Mouse (Mus musculus) stomach, embryonic 15.5 days (tissue): ENCODE measurements at regions not wholly inside any gene's neighbourhood (a gene's known extent, or its start where the extent isn't known, plus 50 kb on each side); places are given as distances from the start of the nearest gene placed in this dataset.

Source experiments
- ATAC-seq: fragments of 200-750 bp; cut with Nextera tagmentation; 2 replicates; pipeline ENCODE4 v1.8.0; 2017; ENCODE audit warnings: low read depth, moderate number of reproducible peaks, moderate TSS enrichment; ENCODE audit not compliant: insufficient read depth, low FRiP score
- H3K27ac ChIP-seq: fragments of 300-500 bp; sonication (generic); 2 replicates; pipeline ENCODE4 v1.5.1; 2015; ENCODE audit warnings: mild to moderate bottlenecking, inconsistent platforms
- H3K27me3 ChIP-seq: fragments of 300-500 bp; sonication (generic); replicated peaks from 2 replicates; pipeline ENCODE4 v1.6.1; 2015; ENCODE audit warnings: inconsistent platforms
- H3K36me3 ChIP-seq: fragments of 300-500 bp; sonication (generic); 2 replicates; pipeline ENCODE4 v1.6.1; 2015; ENCODE audit warnings: inconsistent platforms
- H3K4me1 ChIP-seq: fragments of 300-500 bp; sonication (generic); 2 replicates; pipeline ENCODE4 v1.6.1; 2015; ENCODE audit warnings: inconsistent platforms
- H3K4me2 ChIP-seq: fragments of 300-500 bp; sonication (generic); 2 replicates; pipeline ENCODE4 v1.6.1; 2015; ENCODE audit warnings: mild to moderate bottlenecking, inconsistent platforms
- H3K4me3 ChIP-seq: fragments of 300-500 bp; sonication (generic); replicated peaks from 2 replicates; pipeline ENCODE4 v1.5.1; 2015; ENCODE audit warnings: inconsistent platforms
- H3K9ac ChIP-seq: fragments of 300-500 bp; sonication (generic); 2 replicates; pipeline ENCODE4 v1.6.1; 2015; ENCODE audit warnings: inconsistent platforms
- H3K9me3 ChIP-seq: fragments of 300-500 bp; sonication (generic); 2 replicates; pipeline ENCODE4 v1.6.1; 2016; ENCODE audit warnings: inconsistent platforms
- WGBS: fragments of 180-500 bp; shearing (Covaris S2); methylation state at CpG from one replicate; pipeline ENCODE4 v1.1.7; 2015; 5-methylcytosine and 5-hydroxymethylcytosine counted together

GRCm38 (mm10) chr16:30652692-30653091, 53.2 kb downstream of the Fam43a start:
- Histone ChIP-seq H3K36me3 (no peaks in the 10 kb centered on the region), H3K9me3 (no peaks in the 10 kb centered on the region), H3K4me3 (no peak overlapping the region), H3K27ac (no peak overlapping the region), H3K4me1 (0 out of 2 replicates have a peak, but pooled peaks cover 3% of the 10 kb centered on the region), H3K9ac (no peak overlapping the region), H3K27me3 (no peaks in the 10 kb centered on the region), H3K4me2 (no peak overlapping the region)
- ATAC-seq = no peak
- WGBS = 65% methylated on average over 4 of the region's 4 CpGs

GRCm38 (mm10) chr16:30653806-30654205, 54.3 kb downstream of the Fam43a start:
- H3K9ac ChIP-seq = no peak overlapping the region
- H3K4me3 ChIP-seq = no peak overlapping the region
- H3K9me3 ChIP-seq = no peaks in the 10 kb centered on the region
- no peak for ATAC-seq
- no peaks in the 10 kb centered on the region for H3K27me3 ChIP-seq
- WGBS = 87% methylated on average over 5 of the region's 5 CpGs
- no peak overlapping the region for H3K27ac ChIP-seq
- no peaks in the 10 kb centered on the region for H3K36me3 ChIP-seq
- H3K4me2 ChIP-seq = no peak overlapping the region
- H3K4me1 ChIP-seq = 0 out of 2 replicates have a peak, but pooled peaks cover 3% of the 10 kb centered on the region

GRCm38 (mm10) chr16:30654226-30654625, 54.7 kb downstream of the Fam43a start:
- H3K9me3 ChIP-seq = no peaks in the 10 kb centered on the region
- H3K27ac ChIP-seq = no peak overlapping the region
- no peak overlapping the region for H3K9ac ChIP-seq

GRCm38 (mm10) chr16:30655798-30656221, 56.3 kb downstream of the Fam43a start:
- 55% methylated on average over 5 of the region's 5 CpGs for WGBS
- Histone ChIP-seq H3K4me2 (no peak overlapping the region), H3K9me3 (no peaks in the 10 kb centered on the region), H3K4me3 (no peak overlapping the region), H3K27ac (no peak overlapping the region), H3K9ac (no peak overlapping the region), H3K4me1 (0 out of 2 replicates have a peak, but pooled peaks cover 3% of the 10 kb centered on the region), H3K27me3 (no peaks in the 10 kb centered on the region), H3K36me3 (no peaks in the 10 kb centered on the region)
- ATAC-seq = no peak

More at GRCm38 (mm10) chr16:30654226-30654625, 54.7 kb downstream of the Fam43a start:
- WGBS = 76% methylated on average over 9 of the region's 9 CpGs
- Histone ChIP-seq H3K4me2 (no peak overlapping the region), H3K36me3 (no peaks in the 10 kb centered on the region), H3K27me3 (no peaks in the 10 kb centered on the region), H3K4me3 (no peak overlapping the region), H3K4me1 (0 out of 2 replicates have a peak, but pooled peaks cover 3% of the 10 kb centered on the region)
- ATAC-seq = no peak

- Histone ChIP-seq H3K36me3 (no peaks in the 10 kb centered on the region), H3K4me1 (0 out of 2 replicates have a peak, but pooled peaks cover 3% of the 10 kb centered on the region), H3K9me3 (no peaks in the 10 kb centered on the region), H3K4me3 (no peak overlapping the region), H3K27ac (no peak overlapping the region), H3K4me2 (no peak overlapping the region), H3K9ac (no peak overlapping the region), H3K27me3 (no peaks in the 10 kb centered on the region)
- 80% methylated on average over 17 of the region's 17 CpGs for WGBS
- no peak for ATAC-seq
Measured at GRCm38 (mm10) chr16:30656881-30657280, 57.4 kb downstream of the Fam43a start.

- H3K9me3 ChIP-seq = no peaks in the 10 kb centered on the region
- 81% methylated on average over 4 of the region's 4 CpGs for WGBS
Measured at GRCm38 (mm10) chr16:30658921-30659320, 59.4 kb downstream of the Fam43a start.

GRCm38 (mm10) chr16:30661086-30661977, 61.8 kb downstream of the Fam43a start:
- Histone ChIP-seq H3K4me2 (no peak overlapping the region), H3K27ac (no peak overlapping the region), H3K36me3 (no peaks in the 10 kb centered on the region), H3K4me1 (no peaks in the 10 kb centered on the region), H3K9me3 (no peaks in the 10 kb centered on the region), H3K4me3 (no peak overlapping the region), H3K27me3 (no peaks in the 10 kb centered on the region), H3K9ac (no peak overlapping the region)
- no peak for ATAC-seq
- WGBS = 73% methylated on average over 16 of the region's 16 CpGs

More at GRCm38 (mm10) chr16:30658921-30659320, 59.4 kb downstream of the Fam43a start:
- Histone ChIP-seq H3K27me3 (no peaks in the 10 kb centered on the region), H3K4me1 (0 out of 2 replicates have a peak, but pooled peaks cover 3% of the 10 kb centered on the region), H3K4me2 (no peak overlapping the region), H3K9ac (no peak overlapping the region), H3K4me3 (no peak overlapping the region), H3K36me3 (no peaks in the 10 kb centered on the region), H3K27ac (no peak overlapping the region)
- no peak for ATAC-seq

GRCm38 (mm10) chr16:30663055-30663454, 63.5 kb downstream of the Fam43a start:
- no peaks in the 10 kb centered on the region for H3K9me3 ChIP-seq
- H3K27me3 ChIP-seq = no peaks in the 10 kb centered on the region
- no peak overlapping the region for H3K27ac ChIP-seq
- no peak overlapping the region for H3K9ac ChIP-seq
- 82% methylated on average over 8 of the region's 8 CpGs for WGBS
- H3K36me3 ChIP-seq = no peaks in the 10 kb centered on the region
- no peak overlapping the region for H3K4me2 ChIP-seq
- H3K4me1 ChIP-seq = no peaks in the 10 kb centered on the region
- no peak overlapping the region for H3K4me3 ChIP-seq
- no peak for ATAC-seq

GRCm38 (mm10) chr16:30663971-30664370, 64.4 kb downstream of the Fam43a start:
- no peaks in the 10 kb centered on the region for H3K9me3 ChIP-seq
- no peaks in the 10 kb centered on the region for H3K27me3 ChIP-seq
- H3K9ac ChIP-seq = no peak overlapping the region
- no peaks in the 10 kb centered on the region for H3K36me3 ChIP-seq
- H3K27ac ChIP-seq = no peak overlapping the region
- no peaks in the 10 kb centered on the region for H3K4me1 ChIP-seq
- H3K4me2 ChIP-seq = no peak overlapping the region
- H3K4me3 ChIP-seq = no peak overlapping the region
- ATAC-seq = no peak
- 75% methylated on average over 3 of the region's 3 CpGs for WGBS

- H3K4me3 ChIP-seq = no peak overlapping the region
- H3K4me1 ChIP-seq = no peaks in the 10 kb centered on the region
- H3K36me3 ChIP-seq = no peaks in the 10 kb centered on the region
- no peaks in the 10 kb centered on the region for H3K27me3 ChIP-seq
- no peak overlapping the region for H3K9ac ChIP-seq
- 62% methylated on average over 4 of the region's 4 CpGs for WGBS
- ATAC-seq = no peak
- H3K27ac ChIP-seq = no peak overlapping the region
- H3K9me3 ChIP-seq = no peaks in the 10 kb centered on the region
- no peak overlapping the region for H3K4me2 ChIP-seq
Measured at GRCm38 (mm10) chr16:30664433-30664832, 64.9 kb downstream of the Fam43a start.

GRCm38 (mm10) chr16:30665881-30666280, 66.4 kb downstream of the Fam43a start:
- H3K9me3 ChIP-seq = no peaks in the 10 kb centered on the region
- H3K36me3 ChIP-seq = no peaks in the 10 kb centered on the region
- no peak overlapping the region for H3K4me2 ChIP-seq
- H3K27me3 ChIP-seq = no peaks in the 10 kb centered on the region
- H3K9ac ChIP-seq = no peak overlapping the region
- no peaks in the 10 kb centered on the region for H3K4me1 ChIP-seq
- no peak for ATAC-seq
- WGBS = 39% methylated on average over 2 of the region's 2 CpGs
- no peak overlapping the region for H3K4me3 ChIP-seq
- no peak overlapping the region for H3K27ac ChIP-seq

- ATAC-seq = no peak
- no peaks in the 10 kb centered on the region for H3K4me1 ChIP-seq
- no peak overlapping the region for H3K27ac ChIP-seq
- 57% methylated on average over 8 of the region's 8 CpGs for WGBS
- no peak overlapping the region for H3K4me3 ChIP-seq
- H3K27me3 ChIP-seq = no peaks in the 10 kb centered on the region
- no peaks in the 10 kb centered on the region for H3K36me3 ChIP-seq
- H3K9ac ChIP-seq = no peak overlapping the region
- H3K9me3 ChIP-seq = no peaks in the 10 kb centered on the region
- H3K4me2 ChIP-seq = no peak overlapping the region
Measured at GRCm38 (mm10) chr16:30669883-30670282, 70.4 kb downstream of the Fam43a start.
